Comparison of ENCODE assay signal across 9 mouse cellular contexts in genomic region chr6:54566546-54566919, GRCm38 (mm10). TPM values are rescaled to one million over a fixed set of nuclear protein-coding genes. Genes with fewer than 3 reads are reported as not detected.
DNase-seq lines count a peak whose midpoint lies in the region; ATAC-seq and TF ChIP-seq lines count a peak whose summit lies in the region.
"Had no signal": no experiment of that assay in that cellular context is flagged by ENCODE, and none has a peak within 500 bp of the region (broad histone marks: within the 10 kb centered on the region; RNA-seq: fewer than 3 reads in every experiment).

No protein-coding gene starts in this region.

- H3K9ac ChIP-seq in heart, embryonic 12.5 days: peak overlapping the region; percentile 77; the same call in 1 of the 2 replicates
- no peak overlapping the region for H3K9ac ChIP-seq in ES-E14 (ENCODE audit: insufficient read depth, low read depth, low read length, poor library complexity, severe bottlenecking)
- peak overlapping the region; percentile 75; the same call in 1 of the 2 replicates for H3K9ac ChIP-seq in hindbrain, embryonic 11.5 days (ENCODE audit: low read depth, low read length)

- H3K27me3 ChIP-seq in heart, embryonic 12.5 days (replicated peaks): peaks cover 14% of the 10 kb centered on the region
- H3K27me3 ChIP-seq in hindbrain, embryonic 11.5 days (ENCODE audit: control insufficient read depth, insufficient read depth, low read length): no peaks in the 10 kb centered on the region
- peaks cover 35% of the 10 kb centered on the region for H3K27me3 ChIP-seq in midbrain, embryonic 10.5 days (ENCODE audit: low read depth, poor library complexity, severe bottlenecking)

- H3K27ac ChIP-seq in heart, embryonic 12.5 days (ENCODE audit: poor library complexity, severe bottlenecking): no peak overlapping the region
- H3K27ac ChIP-seq in ES-E14 (ENCODE audit: insufficient read depth, low read depth, low read length, poor library complexity, severe bottlenecking): no peak overlapping the region
- H3K27ac ChIP-seq in hindbrain, embryonic 11.5 days (ENCODE audit: low read depth, low read length): peak overlapping the region; percentile 94
- peak overlapping the region; percentile 95 for H3K27ac ChIP-seq in midbrain, embryonic 10.5 days (replicated peaks)

- DNase-seq in heart, adult 9 months (ENCODE audit: low spot score in 2 of 2): no peak
- no peak for DNase-seq in ES-E14 (ENCODE audit: low read depth, low spot score)
- peak; percentile 49 for DNase-seq in hindbrain, embryonic 11.5 days (ENCODE audit: low spot score)
- no peak for DNase-seq in midbrain, embryonic 10.5 days (ENCODE audit: low spot score)
- DNase-seq in natural killer cell, adult 2 months (ENCODE audit: low spot score in 2 of 2): no peak
- DNase-seq in layer of hippocampus, adult 11-12 months (ENCODE audit: low spot score): no peak
- DNase-seq in left cerebral cortex, postnatal 10 days (ENCODE audit: extremely low spot score in 1 of 2, low spot score in 2 of 2): no peak

- in situ Hi-C loops in ES-E14 (cut with MboI; ENCODE audit: low sequenced_read_pairs in 2 of 2, unreplicated experiment in 2 of 2): no loop called here

- intact Hi-C loops in left cerebral cortex, postnatal 10 days (cut with DNase I): no loop called here

- H3K36me3 ChIP-seq in heart, embryonic 12.5 days: no peaks in the 10 kb centered on the region
- H3K36me3 ChIP-seq in ES-E14 (ENCODE audit: control insufficient read depth, insufficient read depth, low read length, poor library complexity, severe bottlenecking): no peaks in the 10 kb centered on the region
- H3K36me3 ChIP-seq in hindbrain, embryonic 11.5 days (ENCODE audit: control insufficient read depth, insufficient read depth, low read length): no peaks in the 10 kb centered on the region
- H3K36me3 ChIP-seq in midbrain, embryonic 10.5 days: no peaks in the 10 kb centered on the region

- peak overlapping the region; percentile 96 for H3K4me2 ChIP-seq in heart, embryonic 12.5 days
- H3K4me2 ChIP-seq in hindbrain, embryonic 11.5 days (replicated peaks; ENCODE audit: low read depth, low read length): peak overlapping the region; percentile 79

- ATAC-seq in heart, embryonic 12.5 days (ENCODE audit: insufficient number of reproducible peaks, low FRiP score): no peak
- ATAC-seq in hindbrain, embryonic 11.5 days (ENCODE audit: low FRiP score): peak; percentile 29

- peak overlapping the region; percentile 65 for H3K4me3 ChIP-seq in heart, embryonic 12.5 days
- peak overlapping the region; percentile 49 to 63 for H3K4me3 ChIP-seq in ES-E14 (ENCODE audit: insufficient read depth in 1 of 2, low read depth in 1 of 2, low read length in 2 of 2, poor library complexity in 1 of 2, severe bottlenecking in 1 of 2)
- H3K4me3 ChIP-seq in hindbrain, embryonic 11.5 days (ENCODE audit: low read depth, low read length): peak overlapping the region; percentile 59
- H3K4me3 ChIP-seq in midbrain, embryonic 10.5 days: peak overlapping the region; percentile 72

- H3K9me3 ChIP-seq in heart, embryonic 12.5 days (replicated peaks): no peaks in the 10 kb centered on the region
- no peaks in the 10 kb centered on the region for H3K9me3 ChIP-seq in ES-E14 (ENCODE audit: control insufficient read depth, insufficient read depth, low read depth, low read length)
- H3K9me3 ChIP-seq in hindbrain, embryonic 11.5 days (ENCODE audit: control insufficient read depth, low read length): no peaks in the 10 kb centered on the region
- no peaks in the 10 kb centered on the region for H3K9me3 ChIP-seq in midbrain, embryonic 10.5 days (replicated peaks)

- 13% methylated on average over 6 of the region's 6 CpGs for WGBS in heart, embryonic 12.5 days
- 7% methylated on average over 6 of the region's 6 CpGs for WGBS in hindbrain, embryonic 11.5 days
- WGBS in midbrain, embryonic 10.5 days: 19% methylated on average over 6 of the region's 6 CpGs

- H3K4me1 ChIP-seq in heart, embryonic 12.5 days (replicated peaks): peaks cover 11% of the 10 kb centered on the region
- 0 out of 4 replicates have a peak, but pooled peaks cover 0 to 4% of the 10 kb centered on the region in 2 experiments for H3K4me1 ChIP-seq in ES-E14 (ENCODE audit: control insufficient read depth in 2 of 2, insufficient read depth in 2 of 2, low read length in 2 of 2, poor library complexity in 1 of 2)
- peaks cover 7% of the 10 kb centered on the region; the same call in 1 of the 2 replicates for H3K4me1 ChIP-seq in hindbrain, embryonic 11.5 days (replicated peaks; ENCODE audit: control insufficient read depth, insufficient read depth, low read length)
- peaks cover 77% of the 10 kb centered on the region for H3K4me1 ChIP-seq in midbrain, embryonic 10.5 days

TF ChIP-seq in ES-E14, 5 proteins besides CTCF, POLR2A, EP300 and RAD21:
- TF ChIP-seq MAFK (IDR thresholded peaks at IDR 0.05; ENCODE audit: insufficient read depth, low read depth, low read length) (no peak), HCFC1 (IDR thresholded peaks at IDR 0.05; ENCODE audit: borderline replicate concordance, insufficient read depth, low read length) (no peak), ZC3H11A (IDR thresholded peaks at IDR 0.05; ENCODE audit: borderline replicate concordance, low read depth, low read length) (no peak), CHD2 (IDR thresholded peaks at IDR 0.05; ENCODE audit: low read depth, low read length) (no peak), ZNF384 (IDR thresholded peaks at IDR 0.05; ENCODE audit: low read depth, low read length) (no peak)

RNA-seq across cellular contexts. Expression of gene Scrn1, which starts 0.2 kb away (rescaled TPM):
- 14.5 and 19.7 TPM in 2 replicates for polyA plus RNA-seq in heart, embryonic 12.5 days (2016; fragmentation: Nextera tagmentation; extraction: Ambion mirVana)
- 4.9 and 8.9 TPM in 2 replicates for total RNA-seq in ES-E14 (2012; rRNA removed)
- polyA plus RNA-seq in hindbrain, embryonic 11.5 days (2014; fragmentation: Nextera tagmentation; extraction: Ambion mirVana): 70.4 and 75.2 TPM in 2 replicates
- 47.7 and 66.6 TPM in 2 replicates for polyA plus RNA-seq in midbrain, embryonic 10.5 days (2016; fragmentation: Nextera tagmentation; extraction: Ambion mirVana)
- total RNA-seq in left cerebral cortex, postnatal 10 days (2021): 100 to 1,000 TPM; 198 to 206 TPM
- total RNA-seq: neutrophil, adult 5-6 weeks had no signal

RNA-seq across cellular contexts. Expression of gene Plekha8, which starts 28.4 kb away (rescaled TPM):
- polyA plus RNA-seq in heart, embryonic 12.5 days (2016; fragmentation: Nextera tagmentation; extraction: Ambion mirVana): 13.2 and 13.9 TPM in 2 replicates
- total RNA-seq in ES-E14 (2012; rRNA removed): 19.1 and 19.4 TPM in 2 replicates
- polyA plus RNA-seq in hindbrain, embryonic 11.5 days (2014; fragmentation: Nextera tagmentation; extraction: Ambion mirVana): 16.8 and 19.6 TPM in 2 replicates
- 16.2 and 16.5 TPM in 2 replicates for polyA plus RNA-seq in midbrain, embryonic 10.5 days (2016; fragmentation: Nextera tagmentation; extraction: Ambion mirVana)
- 10 to 100 TPM in 1 of 2 experiments, 1 to 10 TPM in 1; 9.1 to 11.0 TPM for total RNA-seq in left cerebral cortex, postnatal 10 days (2021)

RNA-seq across cellular contexts. Expression of gene Fkbp14, which starts 30.6 kb away (rescaled TPM):
- polyA plus RNA-seq in heart, embryonic 12.5 days (2016; fragmentation: Nextera tagmentation; extraction: Ambion mirVana): 27.2 and 28.4 TPM in 2 replicates
- 7.5 and 7.6 TPM in 2 replicates for total RNA-seq in ES-E14 (2012; rRNA removed)
- polyA plus RNA-seq in hindbrain, embryonic 11.5 days (2014; fragmentation: Nextera tagmentation; extraction: Ambion mirVana): 16.2 and 17.9 TPM in 2 replicates
- 13.0 and 14.2 TPM in 2 replicates for polyA plus RNA-seq in midbrain, embryonic 10.5 days (2016; fragmentation: Nextera tagmentation; extraction: Ambion mirVana)
- 10 to 100 TPM in 1 of 2 experiments, 1 to 10 TPM in 1; 8.1 to 10.7 TPM for total RNA-seq in left cerebral cortex, postnatal 10 days (2021)
- total RNA-seq: neutrophil, adult 5-6 weeks had no signal

Comparison
In these comparisons a context has a peak if more than half of its experiments do, and no peak if none do; other contexts are left out.
1. H3K27ac ChIP-seq: peak in hindbrain, embryonic 11.5 days (single experiment) and midbrain, embryonic 10.5 days (single experiment); none in heart, embryonic 12.5 days (single experiment) and ES-E14 (single experiment).
2. Peak in every context shown above with its lines, with median percentiles within 50 percentile points of each other: H3K4me3 ChIP-seq.